Mouse (Mus musculus): ENCODE measurements around the gene Fam149a.

Fam149a gene

GRCm38 (mm10) chr8:45381963-45382347 lies at the start of gene Fam149a:
Fam149a (minus strand) TSS chr8:45382291.
- peak; percentile 12 to 16 for DNase-seq

GRCm38 (mm10) chr8:45420151-45420550 lies 38.1 kb upstream of the Fam149a start:
- DNase-seq = no peak

- no peak for DNase-seq
Measured at GRCm38 (mm10) chr8:45414965-45415364, 32.9 kb upstream of the Fam149a start.

DNA sequence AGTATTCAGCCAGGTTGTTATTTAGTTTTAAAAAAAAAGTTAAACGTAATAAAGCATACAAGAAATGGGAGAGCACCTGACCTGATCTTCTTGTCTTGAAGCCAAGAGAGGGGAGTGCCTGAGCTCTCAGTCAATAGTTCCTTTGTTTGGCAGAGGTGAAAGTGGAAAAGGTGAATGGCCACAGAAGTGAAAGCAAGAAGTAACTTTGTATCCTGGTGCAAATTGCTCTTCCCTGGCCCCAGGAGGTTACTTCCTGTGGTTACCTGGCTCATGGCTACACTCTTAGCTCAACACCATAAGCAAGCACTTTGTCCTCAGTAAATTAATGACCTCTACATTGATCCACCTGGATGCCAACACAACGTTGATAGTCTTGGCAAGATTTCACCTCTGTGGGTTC lies 28.8 kb upstream of the Fam149a start, which contains the start of gene Tlr3:
Tlr3 (minus strand) TSS at position 199 of the 400 bp plus-strand sequence.
- no peak for DNase-seq

GRCm38 (mm10) chr8:45410146-45410880 lies 28.2 kb upstream of the Fam149a start:
- DNase-seq = peak; percentile 33 to 53

DNA sequence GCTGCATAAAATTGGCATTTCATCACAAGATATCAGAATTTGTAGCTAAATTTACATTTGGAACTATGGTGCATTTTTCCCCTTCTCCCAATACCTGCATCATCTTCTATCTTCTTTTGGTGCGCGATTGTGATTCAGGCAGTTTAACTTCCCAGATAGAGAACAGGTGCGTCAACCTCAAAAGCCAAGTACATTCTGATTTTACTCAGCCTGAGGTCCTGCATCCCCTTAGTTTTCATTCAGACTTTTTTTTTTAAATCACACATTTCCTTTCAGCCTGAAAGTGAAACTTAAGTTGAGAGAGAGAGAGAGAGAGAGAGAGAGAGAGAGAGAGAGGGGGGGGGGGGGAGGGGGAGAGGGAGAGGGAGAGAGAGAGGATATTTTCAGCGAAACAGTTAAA lies 27.6 kb upstream of the Fam149a start:
- DNase-seq = no peak

GRCm38 (mm10) chr8:45383250-45383649 lies 1.2 kb upstream of the Fam149a start:
- DNase-seq = peak; percentile 23 to 50

DNA sequence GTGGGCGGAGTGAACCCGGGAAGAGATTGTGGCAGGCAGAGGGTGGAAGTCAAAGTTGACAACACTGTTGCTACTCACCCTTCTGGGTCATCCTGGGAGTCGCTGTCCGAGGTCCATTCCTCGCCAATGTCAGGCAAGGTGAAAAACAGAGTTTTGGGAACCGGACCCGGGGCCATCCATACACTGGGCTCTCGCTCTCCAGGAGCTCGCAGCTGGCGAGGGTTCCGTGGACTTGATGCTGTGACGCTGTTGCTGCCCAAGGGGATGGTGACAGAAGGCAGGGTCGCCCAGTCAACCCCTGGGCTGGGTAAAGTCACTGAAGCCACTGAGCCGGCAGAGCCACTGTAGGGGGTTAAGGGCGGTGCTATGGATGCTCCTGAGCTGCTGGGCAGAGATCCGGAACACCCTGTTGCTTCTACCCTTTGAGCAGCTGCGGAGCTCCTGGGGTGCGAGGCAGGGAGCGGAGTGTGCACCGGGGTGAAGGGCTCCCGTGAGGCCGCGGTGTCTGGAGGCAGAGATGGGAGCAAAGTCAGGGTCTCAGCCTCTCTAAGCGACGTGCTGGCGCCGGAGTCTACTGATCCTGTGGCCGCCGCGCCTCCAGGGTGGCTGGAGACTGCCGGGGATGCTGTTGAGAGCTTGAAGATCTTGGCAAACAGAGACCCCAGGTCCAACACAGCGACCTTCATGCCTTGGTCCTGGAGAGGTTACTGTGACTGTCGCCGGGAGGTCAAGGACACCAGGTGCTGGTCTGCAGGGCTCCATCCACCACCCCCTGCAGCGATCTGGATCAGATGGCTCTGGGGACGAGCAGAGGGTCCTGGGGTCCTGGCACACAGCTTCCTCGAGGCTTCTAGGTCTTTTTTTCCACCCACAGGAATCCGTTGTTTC lies 772 bp downstream of the Fam149a start:
- DNase-seq = peak; percentile 13 to 22

- DNase-seq = no peak
Measured at GRCm38 (mm10) chr8:45380598-45380997, 1.5 kb downstream of the Fam149a start.

DNA sequence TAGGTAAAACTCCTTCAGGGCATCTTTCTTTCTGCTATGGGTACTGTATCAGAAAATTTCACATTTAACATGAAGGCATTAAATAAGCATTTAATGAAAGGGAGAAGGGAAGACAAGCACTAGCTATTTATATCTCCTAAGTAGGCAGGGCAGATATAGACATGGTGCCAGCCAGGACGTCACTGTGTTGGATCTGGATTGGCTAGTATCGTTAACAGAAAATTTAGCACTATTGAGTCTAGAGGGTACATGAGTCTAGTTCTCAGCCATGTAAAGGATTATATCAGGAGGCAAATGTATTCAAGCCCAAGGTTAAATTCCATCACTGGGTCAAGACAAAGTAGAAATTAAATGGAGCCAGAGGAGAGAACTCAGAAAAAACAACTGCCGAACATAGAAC lies 8.0 kb downstream of the Fam149a start:
- DNase-seq = no peak

DNA sequence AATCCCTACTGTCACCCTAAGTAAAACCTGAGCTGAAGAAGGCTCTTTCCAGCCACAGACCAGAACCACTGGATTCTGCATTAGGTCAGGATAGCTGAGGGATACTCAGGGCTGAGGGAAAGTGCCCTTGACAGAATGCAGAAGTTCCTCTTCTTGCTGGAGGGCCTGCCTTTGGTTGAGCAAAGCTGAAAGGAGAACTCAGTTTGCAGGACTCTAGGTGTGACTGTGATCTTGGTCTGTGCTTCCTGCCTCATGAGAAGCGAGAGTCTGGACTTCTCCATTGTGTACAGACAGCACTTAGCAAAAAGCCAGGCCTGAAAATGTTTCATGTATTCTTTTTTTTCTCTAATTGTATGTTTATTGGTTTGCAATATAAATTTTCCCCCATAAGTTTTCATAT lies 14.9 kb downstream of the Fam149a start:
- DNase-seq = no peak

- DNase-seq = no peak
Measured at GRCm38 (mm10) chr8:45363220-45363619, 18.9 kb downstream of the Fam149a start.

- peak in 1 of 2 experiments; percentile 28 for DNase-seq
Measured at GRCm38 (mm10) chr8:45362323-45362722, 19.8 kb downstream of the Fam149a start.

DNA sequence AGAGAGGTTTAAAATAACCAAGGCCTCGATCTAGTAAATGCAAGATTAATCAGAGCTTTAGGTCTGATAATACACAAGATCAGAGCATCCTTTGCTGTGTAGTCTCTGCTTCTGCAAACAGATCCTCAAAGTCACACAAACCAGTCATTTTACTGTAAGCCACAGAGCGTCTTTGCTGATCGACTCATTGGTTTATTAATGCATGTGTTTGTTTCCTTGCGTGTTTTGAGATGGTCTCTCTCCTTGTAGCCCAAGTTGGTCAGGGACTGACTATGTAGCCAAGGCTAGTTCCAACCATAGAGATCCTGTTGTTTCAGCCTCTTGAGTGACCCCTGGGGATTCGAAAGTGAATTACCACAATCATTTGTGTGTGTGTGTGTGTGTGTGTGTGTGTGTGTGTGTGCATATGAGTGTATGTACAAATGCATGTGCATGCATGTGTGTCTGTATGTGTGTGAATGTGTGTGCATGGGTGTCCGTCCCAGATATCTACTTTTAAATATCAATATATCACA lies 22.9 kb downstream of the Fam149a start:
- DNase-seq = peak in 1 of 2 experiments; percentile 20

DNA sequence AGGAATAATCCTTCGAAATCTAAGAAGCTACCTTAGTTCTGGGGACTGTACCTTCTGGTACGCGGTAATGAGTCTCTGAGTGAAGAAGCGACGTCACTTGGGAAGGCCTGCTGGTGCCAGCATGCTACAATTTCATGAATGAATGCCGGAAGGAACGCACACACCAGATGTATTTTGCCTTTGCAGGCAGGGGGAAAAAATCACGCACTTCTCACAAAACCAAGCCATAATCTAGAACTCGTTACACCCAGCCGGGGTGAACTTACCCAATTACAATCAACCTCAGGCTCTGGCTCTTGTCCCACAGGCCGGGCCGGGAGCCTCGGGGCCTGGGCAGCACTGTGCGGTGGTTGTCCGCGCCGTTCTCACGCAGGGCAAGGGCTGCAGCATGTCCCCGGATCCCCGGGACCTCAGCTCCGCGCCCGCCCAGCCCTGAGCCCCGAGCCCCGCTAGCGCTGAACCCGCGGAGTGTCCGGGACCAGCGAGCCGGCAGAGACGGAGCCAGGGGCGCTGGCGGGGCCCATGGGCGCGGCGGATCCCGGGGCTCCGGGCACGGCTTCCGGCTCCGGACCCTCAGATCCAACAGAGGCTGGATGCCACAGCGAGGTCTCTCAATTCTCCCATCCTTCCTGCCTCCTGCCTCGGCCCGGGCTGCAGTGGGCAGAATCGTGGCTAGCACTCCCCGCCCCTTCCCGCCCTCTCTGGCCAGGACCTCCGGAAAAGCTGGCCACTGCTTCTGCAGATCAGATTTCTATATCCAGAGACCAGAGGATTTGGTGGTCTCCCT lies 23.8 kb downstream of the Fam149a start:
- peak; percentile 69 to 73 for DNase-seq

DNA sequence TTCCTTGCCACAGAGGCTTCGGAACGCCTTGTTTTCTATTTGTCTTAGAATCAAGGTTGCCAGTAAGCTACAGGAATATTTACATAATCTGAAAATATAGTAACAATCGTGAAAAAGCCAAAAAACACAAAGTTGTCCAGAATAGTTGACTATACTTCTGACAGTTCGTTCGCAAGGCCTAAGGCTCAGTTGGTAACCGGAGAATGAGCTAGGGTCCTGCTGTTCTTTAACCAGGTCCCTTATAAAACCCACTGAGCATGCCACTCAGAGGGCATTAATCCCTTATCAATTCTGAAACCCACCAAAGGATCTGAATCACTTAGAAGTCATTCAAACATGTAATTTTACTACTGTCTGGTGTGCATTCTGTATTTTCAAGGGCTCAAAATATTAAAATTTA lies 26.3 kb downstream of the Fam149a start:
- no peak for DNase-seq

GRCm38 (mm10) chr8:45345031-45345430 lies 37.1 kb downstream of the Fam149a start:
- DNase-seq = peak; percentile 64 to 82

- DNase-seq = no peak
Measured at GRCm38 (mm10) chr8:45344298-45344697, 37.8 kb downstream of the Fam149a start.

DNA sequence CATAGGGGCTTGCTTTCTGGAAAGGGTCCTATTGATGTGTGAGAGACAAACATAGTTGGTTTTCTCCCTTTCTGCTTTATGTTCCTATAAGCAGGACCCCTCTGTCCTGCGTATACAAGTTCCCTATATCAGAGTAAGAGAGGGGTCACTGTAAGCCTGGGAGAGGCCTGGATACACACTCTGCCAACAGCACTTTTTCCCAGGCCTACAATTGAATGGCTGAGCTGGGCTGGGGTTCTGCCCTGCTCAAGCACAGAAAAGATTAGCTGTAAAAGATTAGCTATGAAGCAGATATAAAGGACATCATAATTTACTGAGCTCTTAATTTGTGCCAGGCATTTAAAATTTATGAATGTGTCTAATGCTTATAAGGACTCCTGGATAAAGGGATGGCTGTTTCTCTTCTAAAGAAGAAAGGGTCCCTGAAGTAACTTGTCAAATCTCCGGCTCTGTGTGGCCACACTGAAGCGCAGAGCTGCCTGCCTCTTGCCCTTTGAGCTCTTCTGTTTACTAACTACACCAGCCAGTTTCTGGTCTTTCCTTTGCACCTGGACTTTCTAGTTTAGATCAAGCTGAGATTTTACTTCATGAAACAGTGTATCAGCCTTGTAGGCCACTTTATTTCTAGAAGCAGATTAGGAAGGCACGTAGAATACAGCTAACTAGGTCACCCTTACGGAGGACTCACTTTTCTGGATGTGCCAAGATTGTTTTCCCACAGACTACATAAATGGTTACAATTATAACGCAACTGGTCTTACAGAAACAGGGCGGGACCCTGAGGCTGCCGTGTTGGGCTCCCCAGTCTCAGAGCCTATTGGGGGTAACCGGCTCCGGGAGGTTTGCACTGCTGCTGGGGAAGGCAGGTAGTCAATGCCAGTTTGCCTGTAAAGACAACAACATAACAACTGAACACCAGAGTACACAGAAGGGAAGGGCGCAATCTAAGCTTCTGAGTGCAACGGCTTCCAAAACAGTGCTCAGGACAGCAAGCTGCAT lies 40.2 kb downstream of the Fam149a start:
- DNase-seq = no peak

DNA sequence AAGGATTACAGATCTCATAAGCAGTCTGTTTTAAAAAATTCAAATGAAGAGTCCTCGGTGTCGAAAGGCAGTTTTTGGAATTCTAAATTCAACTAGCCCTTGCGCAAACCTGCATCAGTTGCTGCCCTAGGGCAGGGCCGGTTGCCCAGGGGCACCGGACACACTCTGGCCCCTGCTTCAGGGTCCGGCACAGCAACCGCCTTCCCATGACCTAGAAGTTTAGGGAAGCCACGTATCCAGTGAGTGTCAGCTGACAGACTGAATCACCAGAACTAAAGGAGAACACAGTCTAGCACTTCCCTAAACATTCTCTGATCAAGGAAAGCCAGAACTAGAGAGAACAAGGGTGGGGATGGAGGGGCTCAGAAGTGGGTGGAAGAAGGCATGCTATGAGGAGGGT lies 48.6 kb downstream of the Fam149a start:
- peak in 1 of 2 experiments; percentile 7 for DNase-seq

DNA sequence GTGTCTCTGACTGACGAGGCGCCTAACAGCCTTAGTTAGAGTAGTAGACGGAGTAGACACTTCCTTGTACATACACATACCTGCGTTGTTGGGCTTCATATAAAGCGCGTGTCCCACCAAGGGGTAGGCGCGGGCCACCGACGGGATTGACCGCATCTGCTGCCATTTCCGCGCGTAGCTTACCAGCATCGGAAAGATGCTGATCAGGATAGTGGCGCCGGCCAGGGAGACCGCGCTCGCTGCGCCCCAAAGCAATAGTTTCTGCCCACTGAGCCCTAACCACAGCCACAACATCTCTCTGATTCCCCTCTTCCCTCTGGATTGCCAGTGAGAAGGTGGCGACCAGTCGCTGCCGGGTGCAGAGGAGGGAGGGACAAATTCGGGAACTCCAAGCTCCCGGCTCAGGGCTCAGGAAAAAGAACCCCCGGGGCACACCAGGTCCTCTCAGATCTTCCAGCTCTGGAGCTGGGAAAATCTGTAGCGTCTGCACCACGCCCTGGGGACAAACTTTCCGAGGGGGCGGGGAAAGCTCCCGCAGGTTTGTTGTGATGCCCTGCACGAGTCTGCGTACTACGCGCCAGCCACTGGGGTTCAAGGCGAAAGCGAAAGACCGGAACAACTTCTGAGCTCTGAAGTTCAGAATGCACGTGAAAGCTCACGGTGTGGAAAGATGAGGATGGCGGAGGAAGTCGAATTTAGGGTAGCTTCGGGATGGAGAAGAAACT lies 49.2 kb downstream of the Fam149a start, which contains the start of gene Cyp4v3:
Cyp4v3 (minus strand) TSS at position 532 of the 725 bp plus-strand sequence.
- DNase-seq = peak; percentile 30 to 49

Data from cerebellum, postnatal 25 days (tissue).